28 mouse cellular contexts compared by ENCODE assay signal in the genomic region with DNA sequence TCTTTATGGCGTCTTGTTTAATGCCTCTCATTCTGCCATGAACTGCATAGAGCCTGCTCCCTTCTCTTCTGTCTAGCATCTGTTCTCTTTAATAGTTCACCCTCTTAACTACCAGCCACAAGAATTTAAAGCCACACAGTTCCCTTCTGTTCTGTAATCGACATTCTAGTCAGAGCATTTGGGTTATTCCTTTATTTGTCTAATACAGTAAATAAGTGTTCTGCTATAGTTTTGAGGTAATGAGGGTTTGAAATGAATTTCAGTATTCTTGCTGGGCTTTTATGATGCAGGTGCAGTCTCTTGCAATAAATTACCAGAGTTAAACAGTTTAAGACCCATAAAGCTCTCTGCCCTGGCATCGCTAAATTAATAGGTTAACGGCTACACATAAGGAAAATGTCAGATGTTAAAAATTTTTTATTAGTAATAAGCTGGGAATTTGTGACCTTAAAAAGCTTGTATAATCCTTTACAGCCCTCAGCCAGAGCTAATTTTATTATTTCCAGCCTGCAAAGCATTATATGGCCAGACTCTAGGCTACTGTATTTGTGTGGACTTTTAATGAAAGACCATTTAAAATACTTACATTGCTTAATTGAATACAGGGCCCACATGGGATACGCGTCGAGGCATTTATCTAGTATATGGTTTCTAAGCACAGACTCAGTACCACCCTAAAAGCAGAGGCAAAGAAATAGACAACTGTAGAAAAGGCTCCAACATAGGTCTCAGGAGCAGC. TPM values are rescaled to one million over a fixed set of nuclear protein-coding genes. Genes with fewer than 3 reads are reported as not detected.
DNase-seq lines count a peak whose midpoint lies in the region; ATAC-seq lines count a peak whose summit lies in the region.
"Had no signal": no experiment of that assay in that cellular context is flagged by ENCODE, and none has a peak within 500 bp of the region (broad histone marks: within the 10 kb centered on the region; RNA-seq: fewer than 3 reads in every experiment).

No protein-coding gene starts in this region.

- H3K4me1 ChIP-seq in hindbrain, embryonic 14.5 days (replicated peaks; ENCODE audit: control insufficient read depth, insufficient read depth, low read length) = peaks cover 11% of the 10 kb centered on the region
- H3K4me1 ChIP-seq in hindbrain, embryonic 16.5 days (ENCODE audit: control insufficient read depth, insufficient read depth, low read depth, low read length) = peaks cover 5% of the 10 kb centered on the region
- H3K4me1 ChIP-seq in limb, embryonic 12.5 days (replicated peaks) = peaks cover 58% of the 10 kb centered on the region
- H3K4me1 ChIP-seq: liver, embryonic 15.5 days; stomach, embryonic 15.5 days had no signal

- no peaks in the 10 kb centered on the region for H3K9me3 ChIP-seq in hindbrain, embryonic 14.5 days (ENCODE audit: control insufficient read depth, low read length)
- no peaks in the 10 kb centered on the region for H3K9me3 ChIP-seq in hindbrain, embryonic 16.5 days (ENCODE audit: control insufficient read depth, low read length)
- no peaks in the 10 kb centered on the region for H3K9me3 ChIP-seq in limb, embryonic 12.5 days
- H3K9me3 ChIP-seq: forebrain, embryonic 13.5 days; heart, embryonic 15.5 days; liver, embryonic 15.5 days; midbrain, embryonic 15.5 days; neural tube, embryonic 12.5 days; stomach, embryonic 15.5 days had no signal

- no peaks in the 10 kb centered on the region for H3K36me3 ChIP-seq in hindbrain, embryonic 14.5 days (replicated peaks; ENCODE audit: control insufficient read depth, insufficient read depth)
- no peaks in the 10 kb centered on the region; the same call in 1 of the 2 replicates for H3K36me3 ChIP-seq in hindbrain, embryonic 16.5 days (ENCODE audit: control insufficient read depth, insufficient read depth, low read length)
- H3K36me3 ChIP-seq in limb, embryonic 12.5 days = peaks cover 10% of the 10 kb centered on the region; the same call in 1 of the 2 replicates
- H3K36me3 ChIP-seq: heart, embryonic 15.5 days; liver, embryonic 15.5 days; midbrain, embryonic 15.5 days had no signal

- H3K9ac ChIP-seq in hindbrain, embryonic 14.5 days = no peak overlapping the region
- no peak overlapping the region for H3K9ac ChIP-seq in hindbrain, embryonic 16.5 days (ENCODE audit: low read depth, low read length)
- no peak overlapping the region for H3K9ac ChIP-seq in limb, embryonic 12.5 days (replicated peaks)
- H3K9ac ChIP-seq: forebrain, embryonic 13.5 days; heart, embryonic 15.5 days; liver, embryonic 15.5 days; lung, embryonic 14.5 days; midbrain, embryonic 15.5 days; neural tube, embryonic 12.5 days; stomach, embryonic 15.5 days had no signal

- ATAC-seq in hindbrain, embryonic 14.5 days (ENCODE audit: low FRiP score) = no peak
- ATAC-seq in hindbrain, embryonic 16.5 days = no peak
- ATAC-seq in limb, embryonic 12.5 days (ENCODE audit: insufficient number of reproducible peaks, insufficient read depth, low FRiP score, low TSS enrichment, low read depth) = peak; percentile 85
- ATAC-seq: activated CD4-positive, CD25-positive, alpha-beta regulatory T cell, adult 4 months; forebrain, embryonic 13.5 days; intestine, postnatal 0 days; midbrain, embryonic 15.5 days had no signal

- H3K27ac ChIP-seq in hindbrain, embryonic 14.5 days = 0 out of 2 replicates have a peak overlapping the region, but pooled peaks have one; percentile 3
- H3K27ac ChIP-seq in hindbrain, embryonic 16.5 days (ENCODE audit: low read depth, low read length) = no peak overlapping the region
- H3K27ac ChIP-seq in limb, embryonic 12.5 days = peak overlapping the region; percentile 91
- H3K27ac ChIP-seq: forebrain, embryonic 13.5 days; heart, embryonic 15.5 days; layer of hippocampus, adult 2 months; left cerebral cortex, adult 2 months; liver, embryonic 15.5 days; midbrain, embryonic 15.5 days; stomach, embryonic 15.5 days had no signal

- DNase-seq in hindbrain, embryonic 14.5 days (ENCODE audit: low spot score) = no peak
- DNase-seq in hindlimb bud, embryonic 11.5 days (ENCODE audit: extremely low spot score, low read depth, low spot score) = peak; percentile 60
- no peak for DNase-seq in embryo, embryonic 10.5 days (ENCODE audit: low spot score)
- DNase-seq in layer of hippocampus, adult 18-20 months (ENCODE audit: low spot score in 2 of 2) = no peak
- DNase-seq: adrenal gland, adult 2 months; adrenal gland, postnatal 36 days; B cell, adult 2 months; cerebellum, adult 2 months; cerebellum, postnatal 14 days; heart, postnatal 36 days; kidney, adult 9 months; kidney, postnatal 10 days; lung, embryonic 14.5 days; lung, postnatal 14 days; right cerebral cortex, postnatal 25 days had no signal

- no peak overlapping the region for H3K4me3 ChIP-seq in hindbrain, embryonic 14.5 days (replicated peaks; ENCODE audit: low read length)
- H3K4me3 ChIP-seq in hindbrain, embryonic 16.5 days (ENCODE audit: low read length) = no peak overlapping the region
- H3K4me3 ChIP-seq in limb, embryonic 12.5 days (replicated peaks) = no peak overlapping the region
- H3K4me3 ChIP-seq: forebrain, embryonic 13.5 days; heart, embryonic 15.5 days; layer of hippocampus, adult 2 months; left cerebral cortex, adult 2 months; liver, embryonic 15.5 days; midbrain, embryonic 15.5 days; neural tube, embryonic 12.5 days; stomach, embryonic 15.5 days had no signal

- 72% methylated on average over 7 of the region's 7 CpGs for WGBS in hindbrain, embryonic 14.5 days
- 69% methylated on average over 7 of the region's 7 CpGs for WGBS in hindbrain, embryonic 16.5 days
- 21% methylated on average over 7 of the region's 7 CpGs for WGBS in limb, embryonic 12.5 days

- no peak overlapping the region for H3K4me2 ChIP-seq in hindbrain, embryonic 14.5 days (replicated peaks)
- H3K4me2 ChIP-seq in hindbrain, embryonic 16.5 days (ENCODE audit: low read length) = no peak overlapping the region
- 0 out of 2 replicates have a peak overlapping the region, but pooled peaks have one; percentile 15 for H3K4me2 ChIP-seq in limb, embryonic 12.5 days
- H3K4me2 ChIP-seq: forebrain, embryonic 13.5 days; heart, embryonic 15.5 days; liver, embryonic 15.5 days; lung, embryonic 14.5 days; midbrain, embryonic 15.5 days; neural tube, embryonic 12.5 days; stomach, embryonic 15.5 days had no signal

- H3K27me3 ChIP-seq in hindbrain, embryonic 14.5 days (ENCODE audit: control insufficient read depth, insufficient read depth, low read length) = no peaks in the 10 kb centered on the region
- no peaks in the 10 kb centered on the region for H3K27me3 ChIP-seq in hindbrain, embryonic 16.5 days (replicated peaks; ENCODE audit: control insufficient read depth, insufficient read depth, low read length)
- no peaks in the 10 kb centered on the region for H3K27me3 ChIP-seq in limb, embryonic 12.5 days
- H3K27me3 ChIP-seq: forebrain, embryonic 13.5 days; heart, embryonic 15.5 days; liver, embryonic 15.5 days; midbrain, embryonic 15.5 days; neural tube, embryonic 12.5 days; stomach, embryonic 15.5 days had no signal

RNA-seq across cellular contexts. Expression of gene Popdc3, which starts 37.3 kb away (rescaled TPM):
- polyA plus RNA-seq in hindbrain, embryonic 14.5 days (2014; fragmentation: Nextera tagmentation; extraction: Ambion mirVana) = 2.3 and 2.4 TPM in 2 replicates
- 2.7 and 2.8 TPM in 2 replicates for polyA plus RNA-seq in hindbrain, embryonic 16.5 days (2015; fragmentation: Nextera tagmentation; extraction: Ambion mirVana)
- polyA plus RNA-seq in limb, embryonic 12.5 days (2016; fragmentation: Nextera tagmentation; extraction: Ambion mirVana) = 2.1 and 3.7 TPM in 2 replicates
- 1 to 10 TPM; 6.0 to 8.3 TPM for total RNA-seq in layer of hippocampus, adult 18-20 months (2021)
- total RNA-seq: liver, adult 2 months had no signal
- polyA plus RNA-seq: activated CD4-positive, CD25-positive, alpha-beta regulatory T cell, adult 4 months; liver, adult 2 months had no signal
